Mouse (Mus musculus): ENCODE measurements around the gene Mrpl40. TPM values are rescaled to one million over a fixed set of nuclear protein-coding genes. Genes with fewer than 3 reads are reported as not detected.
A peak's percentile ranks its signal among the peaks of the same experiment; 100 is the strongest.
"Not testable (repeated sequence)": the region's sequence is repeated elsewhere in the genome, so short reads cannot be mapped to it uniquely, and the experiment has no call there.

Mrpl40 gene
- polyA plus RNA-seq (2015; fragmentation: Nextera tagmentation; extraction: Ambion mirVana) = 101 and 108 TPM in 2 replicates

DNA sequence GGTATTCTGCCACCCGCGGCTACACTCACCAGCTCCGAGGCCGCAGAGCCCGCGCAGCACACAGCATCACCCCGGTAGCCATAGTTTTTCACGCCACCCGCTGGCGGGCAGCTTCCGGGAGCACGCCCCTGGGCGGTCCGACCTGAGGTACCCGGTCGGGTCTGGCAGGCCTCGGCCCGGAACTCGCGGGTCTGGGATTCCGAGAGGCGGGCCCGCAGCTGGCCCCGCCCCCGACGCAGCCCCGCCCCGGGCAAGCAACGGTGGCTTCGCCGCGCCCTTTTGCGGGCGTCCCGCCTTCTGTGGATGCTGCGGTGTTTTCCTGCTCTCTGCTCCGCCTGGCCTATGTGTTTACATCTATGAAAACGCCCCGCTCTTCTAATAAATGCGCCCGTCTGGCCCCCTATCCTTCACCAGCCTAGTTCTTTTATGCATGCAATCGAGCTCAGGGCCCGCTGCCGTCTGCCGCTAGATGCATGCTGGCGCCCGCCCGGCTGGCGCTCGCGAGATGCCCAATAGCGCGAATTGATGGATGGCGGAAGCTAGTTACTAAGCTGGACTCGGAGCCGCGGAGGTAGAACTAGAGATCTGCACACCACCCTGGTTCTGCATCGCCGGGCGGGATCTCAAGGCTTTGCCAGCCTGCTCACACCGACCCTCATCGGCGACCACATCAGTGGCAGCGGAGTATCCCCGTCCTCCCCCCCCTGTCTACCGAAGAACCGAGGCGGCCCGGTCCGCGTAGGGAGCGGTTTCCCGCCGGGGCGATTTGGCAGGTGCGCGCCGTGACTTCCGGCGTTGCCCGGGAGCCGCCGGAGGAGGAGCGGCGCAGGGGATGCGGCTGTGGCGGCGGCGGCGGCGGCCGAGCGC is at the start of gene Mrpl40, which contains the start of gene Hira:
TSS of gene Mrpl40 (minus strand) at position 421 of the 867 bp plus-strand sequence.
TSS of gene Hira (plus strand) at position 596 of the 867 bp plus-strand sequence.
- peak within 1 kb of the TSS; percentile 97 for H3K27ac ChIP-seq
- WGBS = under 1% methylated on average over 91 of the region's 93 CpGs
- ATAC-seq (replicated peaks; ENCODE audit: low FRiP score) = peak; percentile 96

DNA sequence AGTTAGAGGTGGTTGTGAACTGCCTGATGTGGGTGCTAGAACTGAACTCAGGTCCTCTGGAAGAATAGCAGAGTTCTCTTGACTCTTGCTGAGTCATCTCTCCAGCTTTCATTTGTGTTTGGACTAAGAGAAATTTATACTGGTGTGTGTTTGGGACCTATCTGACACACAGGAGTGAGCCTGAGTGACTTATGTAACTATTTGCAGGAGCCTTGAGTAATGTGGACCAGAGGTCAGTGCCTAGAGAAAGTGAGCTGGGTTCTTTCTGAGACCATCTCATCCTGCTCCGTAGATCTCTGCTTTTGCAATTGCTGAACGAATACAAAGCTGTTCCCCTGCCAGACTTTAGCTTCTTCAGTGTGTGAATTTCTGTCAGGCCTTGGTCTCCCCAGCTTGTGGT is 45.1 kb upstream of the Mrpl40 start:
- Histone ChIP-seq H3K27ac (no peak overlapping the region), H3K27me3 (no peaks in the 10 kb centered on the region), H3K4me3 (replicated peaks) (no peak overlapping the region), H3K9me3 (replicated peaks) (no peaks in the 10 kb centered on the region), H3K4me1 (no peaks in the 10 kb centered on the region), H3K4me2 (no peak overlapping the region), H3K9ac (no peak overlapping the region), H3K36me3 (peaks cover 97% of the 10 kb centered on the region)
- no peak for ATAC-seq (replicated peaks; ENCODE audit: low FRiP score)
- WGBS = 96% methylated on average over 2 of the region's 2 CpGs

More for the DNA sequence above, at the start of gene Mrpl40, which contains the start of gene Hira:
- peak within 1 kb of the TSS; percentile 96 for H3K9ac ChIP-seq
- H3K4me1 ChIP-seq = peaks cover 28% of the 10 kb centered on the region
- peak within 1 kb of the TSS; percentile 80 for H3K4me2 ChIP-seq
- no peaks in the 10 kb centered on the region for H3K9me3 ChIP-seq (replicated peaks)
- H3K36me3 ChIP-seq = peaks cover 58% of the 10 kb centered on the region
- no peaks in the 10 kb centered on the region for H3K27me3 ChIP-seq
- H3K4me3 ChIP-seq (replicated peaks) = peak within 1 kb of the TSS; percentile 86

DNA sequence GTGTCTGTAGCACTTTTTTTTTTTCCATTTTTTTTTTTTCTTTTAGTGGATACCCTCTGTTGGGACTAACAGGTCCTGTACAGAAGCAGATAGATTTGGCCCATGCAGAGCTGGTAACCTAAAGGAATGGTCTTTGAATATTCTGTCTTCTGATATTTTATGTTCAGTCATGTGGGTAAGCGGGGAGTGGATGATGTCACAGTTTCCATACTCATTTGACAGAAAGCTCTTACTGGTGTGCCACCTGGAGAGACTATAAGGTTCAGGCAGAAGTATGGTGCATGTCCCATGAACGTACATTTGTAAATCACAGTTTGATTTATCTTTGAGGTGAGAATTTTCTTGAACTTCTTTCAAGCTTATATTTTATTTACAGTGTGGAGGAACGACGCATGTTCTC is 39.4 kb upstream of the Mrpl40 start:
- Histone ChIP-seq H3K9ac (no peak overlapping the region), H3K27ac (no peak overlapping the region), H3K4me1 (no peaks in the 10 kb centered on the region), H3K4me3 (replicated peaks) (no peak overlapping the region), H3K9me3 (replicated peaks) (no peaks in the 10 kb centered on the region), H3K4me2 (no peak overlapping the region), H3K27me3 (no peaks in the 10 kb centered on the region), H3K36me3 (peaks cover 80% of the 10 kb centered on the region)
- no peak for ATAC-seq (replicated peaks; ENCODE audit: low FRiP score)
- 97% methylated on average over 4 of the region's 4 CpGs for WGBS

DNA sequence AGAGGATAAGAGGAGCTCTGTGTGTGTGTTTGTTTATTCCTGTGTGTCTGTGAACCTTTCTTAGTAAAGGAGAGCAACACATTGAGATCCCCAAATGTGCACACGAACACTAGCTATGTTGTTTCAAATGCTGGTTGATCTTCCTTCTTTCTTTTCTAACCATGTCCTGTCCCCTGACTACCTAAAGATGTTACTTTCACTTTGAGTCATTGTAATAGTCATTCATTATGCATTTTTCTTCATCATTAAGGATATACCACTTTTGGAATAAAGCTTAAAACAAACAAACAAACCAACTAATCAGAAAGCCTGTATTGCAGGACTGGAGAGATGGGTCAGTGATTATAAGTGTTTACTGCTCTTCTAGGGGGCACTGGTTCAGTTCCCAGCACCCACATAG is 29.0 kb upstream of the Mrpl40 start:
- ATAC-seq (replicated peaks; ENCODE audit: low FRiP score) = no peak
- no peak overlapping the region for H3K4me2 ChIP-seq
- WGBS = 88% methylated on average over 1 of the region's 1 CpGs
- H3K4me3 ChIP-seq (replicated peaks) = no peak overlapping the region
- H3K27me3 ChIP-seq = no peaks in the 10 kb centered on the region
- H3K36me3 ChIP-seq = peaks cover 68% of the 10 kb centered on the region
- no peak overlapping the region for H3K27ac ChIP-seq
- H3K4me1 ChIP-seq = no peaks in the 10 kb centered on the region
- no peak overlapping the region for H3K9ac ChIP-seq
- no peaks in the 10 kb centered on the region for H3K9me3 ChIP-seq (replicated peaks)

DNA sequence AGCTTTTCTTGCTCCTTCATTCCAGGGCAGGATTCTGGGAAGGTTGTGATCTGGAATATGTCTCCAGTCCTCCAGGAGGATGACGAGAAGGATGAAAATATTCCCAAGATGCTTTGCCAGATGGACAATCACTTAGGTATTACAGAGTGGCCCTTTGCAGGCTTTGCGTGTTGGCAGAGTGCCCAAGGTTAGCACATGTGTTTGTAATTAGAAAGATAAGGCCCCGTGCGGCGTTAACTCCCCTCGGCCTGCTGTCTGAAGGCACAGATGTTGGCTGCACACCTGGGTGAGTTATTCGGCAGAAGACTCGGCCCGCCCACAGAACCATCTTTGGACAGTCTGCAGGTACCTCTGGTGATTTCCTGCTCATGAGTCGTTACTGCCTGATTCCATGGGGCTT is 19.8 kb upstream of the Mrpl40 start:
- Histone ChIP-seq H3K4me3 (replicated peaks) (no peak overlapping the region), H3K36me3 (peaks cover 60% of the 10 kb centered on the region), H3K27me3 (no peaks in the 10 kb centered on the region), H3K27ac (no peak overlapping the region), H3K9ac (no peak overlapping the region), H3K4me2 (no peak overlapping the region), H3K4me1 (no peaks in the 10 kb centered on the region), H3K9me3 (replicated peaks) (no peaks in the 10 kb centered on the region)
- WGBS = 79% methylated on average over 10 of the region's 10 CpGs
- no peak for ATAC-seq (replicated peaks; ENCODE audit: low FRiP score)

DNA sequence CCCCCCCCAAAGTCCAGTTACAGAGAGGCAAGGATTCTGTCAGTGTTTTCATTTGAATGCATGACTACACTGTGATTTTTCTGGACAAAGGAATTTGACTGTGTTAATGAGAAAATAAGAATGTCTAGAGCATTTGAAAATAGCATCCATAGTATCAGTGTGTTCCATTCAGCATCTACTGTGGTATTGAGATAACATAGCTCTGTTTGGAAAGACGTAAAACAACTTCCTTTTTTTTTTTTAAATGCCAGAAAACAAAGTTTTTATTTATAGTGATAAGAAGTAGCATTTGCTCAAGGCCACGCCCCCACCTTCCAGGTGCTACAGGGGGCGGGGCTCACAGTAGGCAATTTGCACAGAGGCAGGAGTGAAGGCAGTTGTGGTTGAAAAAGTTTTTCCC is 18.6 kb upstream of the Mrpl40 start:
- no peaks in the 10 kb centered on the region for H3K4me1 ChIP-seq
- H3K27ac ChIP-seq = no peak overlapping the region
- no peak overlapping the region for H3K9ac ChIP-seq
- no peaks in the 10 kb centered on the region for H3K27me3 ChIP-seq
- H3K4me3 ChIP-seq (replicated peaks) = no peak overlapping the region
- no peaks in the 10 kb centered on the region for H3K9me3 ChIP-seq (replicated peaks)
- whole genome bisulfite sequencing = 77% methylated on average over 3 of the region's 3 CpGs
- ATAC-seq (replicated peaks; ENCODE audit: low FRiP score) = no peak
- H3K36me3 ChIP-seq = peaks cover 50% of the 10 kb centered on the region
- no peak overlapping the region for H3K4me2 ChIP-seq

DNA sequence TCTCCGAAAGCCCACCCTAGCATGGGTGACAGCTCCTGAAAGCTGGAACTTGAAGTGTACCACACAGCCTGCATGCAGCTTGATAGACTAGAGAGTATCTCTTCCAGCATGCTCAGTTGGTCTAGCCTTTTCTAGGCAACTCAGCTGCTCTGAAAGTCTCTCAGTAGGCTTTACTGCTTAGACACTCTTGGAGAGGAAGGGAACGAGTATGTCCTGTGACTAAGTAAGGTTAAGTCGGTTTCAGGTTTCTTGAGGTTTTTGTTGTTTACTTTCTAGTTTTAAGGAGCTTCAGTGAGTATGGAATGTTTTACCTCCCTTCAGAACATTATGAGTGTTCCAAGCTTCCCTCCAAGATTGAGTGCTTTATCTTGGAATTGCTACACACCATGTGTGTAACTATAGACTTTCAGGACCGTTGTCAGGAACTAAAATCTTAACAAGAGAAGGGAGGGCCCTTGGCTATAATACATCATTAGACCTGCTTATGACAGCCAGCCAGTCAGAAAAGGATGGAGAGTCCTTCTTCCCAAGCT is 17.2 kb upstream of the Mrpl40 start:
- Histone ChIP-seq H3K9me3 (replicated peaks) (no peaks in the 10 kb centered on the region), H3K4me3 (replicated peaks) (no peak overlapping the region), H3K27ac (no peak overlapping the region), H3K36me3 (peaks cover 37% of the 10 kb centered on the region), H3K9ac (no peak overlapping the region), H3K27me3 (no peaks in the 10 kb centered on the region), H3K4me1 (no peaks in the 10 kb centered on the region), H3K4me2 (no peak overlapping the region)
- no peak for ATAC-seq (replicated peaks; ENCODE audit: low FRiP score)
- WGBS = 61% methylated on average over 4 of the region's 4 CpGs

DNA sequence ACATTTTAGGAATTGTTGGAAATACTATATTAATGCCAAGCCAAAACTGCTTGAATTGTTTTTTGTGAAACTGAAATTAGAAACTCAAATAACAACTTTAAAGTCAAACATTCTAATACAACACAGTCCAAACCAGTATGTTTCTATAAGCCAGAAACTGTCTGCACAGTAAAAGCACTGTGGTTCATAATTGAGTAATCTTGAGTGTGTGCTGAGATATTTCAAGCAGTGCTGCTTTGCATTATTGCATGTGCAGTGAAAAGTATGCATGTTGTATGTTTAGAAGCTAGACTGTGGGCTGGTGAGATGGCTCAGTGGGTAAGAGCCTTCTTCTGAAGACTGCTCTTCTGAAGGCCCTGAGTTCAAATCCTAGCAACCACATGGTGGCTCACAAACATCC is 7.4 kb upstream of the Mrpl40 start:
- Histone ChIP-seq H3K27me3 (no peaks in the 10 kb centered on the region), H3K9me3 (replicated peaks) (no peaks in the 10 kb centered on the region), H3K36me3 (peaks cover 37% of the 10 kb centered on the region), H3K9ac (no peak overlapping the region), H3K4me2 (no peak overlapping the region), H3K4me1 (peaks cover 13% of the 10 kb centered on the region; the same call in 1 of the 2 replicates), H3K4me3 (replicated peaks) (no peak overlapping the region), H3K27ac (no peak overlapping the region)
- ATAC-seq (replicated peaks; ENCODE audit: low FRiP score) = no peak

DNA sequence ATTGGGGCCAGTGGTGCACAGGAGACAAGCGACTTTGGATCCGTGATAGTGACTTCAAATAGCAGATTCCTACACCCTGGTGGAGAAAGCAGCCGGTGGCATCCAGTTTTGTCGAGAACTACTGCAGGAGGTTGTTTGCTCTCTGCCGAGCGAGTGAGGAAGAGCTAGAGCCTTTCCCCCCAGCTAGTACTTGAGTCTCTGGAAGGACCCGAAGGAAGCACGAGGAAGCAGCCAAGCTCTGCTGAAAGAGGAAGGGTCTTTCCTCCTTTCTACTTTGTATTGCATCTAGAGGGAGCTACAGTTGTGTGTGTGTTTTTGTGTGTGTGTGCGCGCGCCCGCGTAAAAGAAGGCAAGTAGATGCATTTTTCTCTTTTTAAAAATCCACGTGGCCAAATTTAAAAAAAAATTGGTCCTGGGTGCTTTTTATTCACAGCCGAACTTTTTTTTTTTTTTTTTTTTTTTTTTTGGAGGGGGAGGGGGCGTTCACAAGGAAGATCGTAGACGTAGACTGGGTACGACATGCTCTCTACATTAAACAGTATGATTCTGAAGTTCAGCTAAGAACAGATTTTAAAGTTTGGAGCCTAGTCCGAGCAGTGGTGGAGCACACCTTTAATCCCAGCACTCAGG is 1.5 kb upstream of the Mrpl40 start:
- peak overlapping the region; percentile 96 for H3K9ac ChIP-seq
- H3K4me3 ChIP-seq (replicated peaks) = peak overlapping the region; percentile 86
- H3K27ac ChIP-seq = peak overlapping the region; percentile 97
- H3K27me3 ChIP-seq = no peaks in the 10 kb centered on the region
- ATAC-seq (replicated peaks; ENCODE audit: low FRiP score) = no peak
- H3K4me1 ChIP-seq = peaks cover 28% of the 10 kb centered on the region
- H3K4me2 ChIP-seq = peak overlapping the region; percentile 80
- no peaks in the 10 kb centered on the region for H3K9me3 ChIP-seq (replicated peaks)
- H3K36me3 ChIP-seq = peaks cover 52% of the 10 kb centered on the region
- WGBS = 24% methylated on average over 20 of the region's 20 CpGs

DNA sequence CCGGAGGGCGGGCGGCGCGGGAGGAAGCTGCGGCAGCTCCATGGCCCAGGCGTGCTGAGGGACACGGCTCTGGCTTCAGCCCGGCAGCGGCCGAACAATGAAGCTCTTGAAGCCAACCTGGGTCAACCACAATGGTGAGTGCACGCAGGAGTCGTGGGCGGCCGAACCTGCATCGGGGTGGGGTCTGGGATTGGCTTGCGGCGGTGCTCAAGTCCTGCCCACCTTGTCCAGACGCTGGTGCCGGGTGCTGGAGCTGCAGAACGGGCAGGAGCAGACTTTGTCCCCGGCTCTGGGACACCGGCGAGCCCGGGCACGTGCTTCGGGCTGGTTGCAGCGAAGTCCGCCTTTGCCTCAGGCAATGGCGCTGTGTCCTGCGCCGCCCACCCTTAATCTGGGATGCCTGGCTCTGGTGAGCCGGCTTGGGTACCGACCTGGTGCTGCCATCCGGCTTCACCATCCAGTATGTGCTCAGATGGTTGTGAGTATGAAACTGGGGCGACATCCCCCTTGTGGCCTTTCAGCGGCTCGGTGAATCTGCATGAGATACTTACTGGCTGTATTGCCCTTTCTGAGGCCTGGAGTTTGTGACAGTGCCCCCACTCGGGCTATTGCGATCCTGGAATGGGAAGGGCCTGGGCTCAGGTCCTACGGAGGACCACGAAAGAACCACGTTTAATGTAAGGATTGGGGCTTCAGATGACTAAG is 876 bp upstream of the Mrpl40 start:
- Histone ChIP-seq H3K4me2 (peak overlapping the region; percentile 80), H3K4me1 (peaks cover 28% of the 10 kb centered on the region), H3K9me3 (replicated peaks) (no peaks in the 10 kb centered on the region), H3K27me3 (no peaks in the 10 kb centered on the region), H3K9ac (peak overlapping the region; percentile 96), H3K36me3 (peaks cover 54% of the 10 kb centered on the region), H3K27ac (peak overlapping the region; percentile 97), H3K4me3 (replicated peaks) (peak overlapping the region; percentile 86)
- 1% methylated on average over 42 of the region's 43 CpGs for WGBS
- peak; percentile 41 for ATAC-seq (replicated peaks; ENCODE audit: low FRiP score)

DNA sequence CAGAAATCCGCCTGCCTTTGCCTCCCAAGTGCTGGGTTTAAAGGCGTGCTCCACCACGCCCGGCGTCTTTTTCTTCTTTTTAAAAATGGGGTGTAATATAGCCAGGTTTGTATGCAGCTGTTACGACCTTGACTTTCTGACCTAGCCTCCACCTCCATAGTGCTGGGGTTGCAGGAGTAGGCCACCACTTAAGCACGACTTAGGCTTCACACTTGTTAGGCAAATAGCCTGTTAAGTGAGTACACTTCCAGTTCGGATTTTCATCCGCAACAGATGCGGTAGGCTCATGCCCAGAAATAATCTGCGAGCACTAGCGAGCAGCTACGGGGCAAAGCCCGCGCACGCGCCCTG is 596 bp downstream of the Mrpl40 start:
- under 1% methylated on average over 17 of the region's 17 CpGs for WGBS
- ATAC-seq (replicated peaks; ENCODE audit: low FRiP score) = no peak
- Histone ChIP-seq H3K36me3 (peaks cover 61% of the 10 kb centered on the region), H3K27me3 (no peaks in the 10 kb centered on the region), H3K27ac (peak overlapping the region; percentile 97), H3K4me3 (replicated peaks) (peak overlapping the region; percentile 86), H3K9me3 (replicated peaks) (no peaks in the 10 kb centered on the region), H3K4me1 (peaks cover 28% of the 10 kb centered on the region), H3K4me2 (peak overlapping the region; percentile 80), H3K9ac (peak overlapping the region; percentile 96)

DNA sequence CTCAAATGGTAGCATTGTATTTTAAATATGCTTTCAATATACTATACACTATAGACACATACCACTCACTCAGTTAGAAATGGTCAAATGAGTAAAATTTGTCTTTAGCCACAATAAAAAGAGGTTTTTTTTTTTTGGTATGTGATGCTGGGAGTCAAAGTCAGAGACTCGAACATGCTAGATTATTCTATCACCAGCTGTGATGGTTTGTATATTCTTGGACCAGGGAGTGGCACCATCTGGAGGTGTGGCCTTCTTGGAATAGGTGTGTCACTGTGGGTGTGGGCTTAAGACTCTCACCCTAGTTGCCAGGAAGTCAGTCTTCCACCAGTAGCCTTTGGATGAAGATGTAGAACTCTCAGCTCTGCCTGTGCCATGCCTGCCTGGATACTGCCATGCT is 6.2 kb downstream of the Mrpl40 start:
- not testable (repeated sequence) for H3K27me3 ChIP-seq; H3K4me2 ChIP-seq; H3K4me1 ChIP-seq; ATAC-seq (replicated peaks; ENCODE audit: low FRiP score); H3K4me3 ChIP-seq (replicated peaks); H3K27ac ChIP-seq; H3K9me3 ChIP-seq (replicated peaks); H3K9ac ChIP-seq
- H3K36me3 ChIP-seq = peaks cover 47% of the 10 kb centered on the region
- WGBS = 94% methylated on average over 1 of the region's 1 CpGs

Data from kidney, embryonic 15.5 days (tissue).